Mouse (Mus musculus): ENCODE results near the gene Cpeb3. TPM values are rescaled to one million over a fixed set of nuclear protein-coding genes. Genes with fewer than 3 reads are reported as not detected.
"Not testable (repeated sequence)": the region's sequence is repeated elsewhere in the genome, so short reads cannot be mapped to it uniquely, and the experiment has no call there.

Cpeb3 gene
- polyA plus RNA-seq, 1 experiment: 2.2 TPM

DNA sequence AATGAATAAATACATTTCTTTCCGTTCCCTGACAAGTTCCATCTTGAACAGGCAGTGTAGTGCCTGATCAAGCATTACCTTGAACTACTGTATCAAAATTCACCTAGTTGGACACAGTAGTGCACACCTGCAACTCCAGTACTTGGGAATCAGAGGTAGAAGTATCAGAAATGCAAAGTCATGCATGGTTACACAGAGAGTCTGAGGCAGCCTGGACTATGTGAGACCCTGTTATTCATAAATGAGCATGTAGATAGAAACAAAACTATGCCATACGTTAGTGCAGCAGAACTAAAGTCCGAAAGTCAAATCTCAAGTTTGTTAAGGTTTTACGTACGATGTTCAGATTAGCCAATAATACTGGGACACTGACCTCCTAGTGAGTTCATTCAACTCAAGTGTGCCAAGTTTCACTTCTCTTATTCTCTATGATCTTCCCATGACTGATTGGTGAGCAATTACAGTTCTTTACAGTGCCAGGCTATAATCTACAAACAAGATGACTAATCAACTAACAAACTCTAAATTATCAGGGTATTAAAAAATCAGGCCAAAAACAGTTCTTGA, 51.5 kb downstream of the Cpeb3 start:
- TF ChIP-seq CTCF (IDR thresholded peaks at IDR 0.05; ENCODE audit: borderline replicate concordance, insufficient read depth, low read length): no peak
- no peak for TF ChIP-seq POLR2A (IDR thresholded peaks at IDR 0.05; ENCODE audit: low read depth, low read length)
- Histone ChIP-seq H3K4me3 (ENCODE audit: insufficient read depth, low read length) (no peak overlapping the region), H3K4me1 (ENCODE audit: control insufficient read depth, insufficient read depth, low read length) (no peaks in the 10 kb centered on the region), H3K27ac (ENCODE audit: insufficient read depth, low read length) (no peak overlapping the region)

DNA sequence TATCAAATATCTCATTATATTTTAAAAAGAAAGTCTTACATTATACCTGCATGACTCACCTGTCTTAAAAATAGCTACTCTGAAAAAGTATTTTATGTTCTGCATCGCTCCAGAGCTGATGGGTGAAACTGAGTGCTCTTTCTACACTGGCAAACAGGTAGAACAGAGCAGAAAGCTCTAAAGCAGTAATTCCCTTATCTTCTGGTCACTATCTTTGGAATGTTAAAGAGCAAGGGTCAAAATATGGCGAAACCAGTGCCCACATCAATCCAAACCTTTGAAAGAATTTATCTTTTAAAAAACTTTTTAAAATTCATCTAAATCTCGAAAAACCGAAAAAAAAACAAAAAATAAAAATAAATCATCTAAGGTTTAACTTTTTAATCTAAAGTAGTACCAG, 52.4 kb downstream of the Cpeb3 start:
- no peak overlapping the region for H3K27ac ChIP-seq (ENCODE audit: insufficient read depth, low read length)
- no peak for TF ChIP-seq CTCF (IDR thresholded peaks at IDR 0.05; ENCODE audit: borderline replicate concordance, insufficient read depth, low read length)
- TF ChIP-seq POLR2A (IDR thresholded peaks at IDR 0.05; ENCODE audit: low read depth, low read length): no peak
- H3K4me1 ChIP-seq (ENCODE audit: control insufficient read depth, insufficient read depth, low read length): no peaks in the 10 kb centered on the region

DNA sequence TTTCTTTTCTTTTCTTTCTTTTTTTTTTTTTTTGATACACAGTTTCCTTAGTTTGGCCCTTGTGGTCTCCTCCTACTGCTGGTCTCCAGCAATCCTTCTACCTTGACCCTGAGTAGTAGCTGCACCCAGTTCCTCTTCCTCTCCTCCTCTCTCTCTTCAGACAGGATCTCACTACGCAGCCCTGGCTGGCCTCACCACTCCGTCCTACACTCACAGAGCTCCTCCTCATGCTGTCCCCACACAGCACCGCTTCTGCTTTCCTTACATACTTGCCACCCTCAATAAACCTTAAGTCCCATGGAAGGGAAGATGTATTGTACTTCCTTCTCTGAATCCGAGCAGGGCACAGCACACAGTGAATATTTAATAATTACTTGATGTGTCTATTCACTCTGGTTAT, 61.3 kb downstream of the Cpeb3 start:
- TF ChIP-seq CTCF (IDR thresholded peaks at IDR 0.05; ENCODE audit: borderline replicate concordance, insufficient read depth, low read length) (no peak), POLR2A (IDR thresholded peaks at IDR 0.05; ENCODE audit: low read depth, low read length) (no peak)
- no peaks in the 10 kb centered on the region for H3K4me1 ChIP-seq (ENCODE audit: control insufficient read depth, insufficient read depth, low read length)
- H3K27ac ChIP-seq (ENCODE audit: insufficient read depth, low read length): no peak overlapping the region
- H3K4me3 ChIP-seq (ENCODE audit: insufficient read depth, low read length): no peak overlapping the region

More for the DNA sequence above, 52.4 kb downstream of the Cpeb3 start:
- H3K4me3 ChIP-seq (ENCODE audit: insufficient read depth, low read length): no peak overlapping the region

DNA sequence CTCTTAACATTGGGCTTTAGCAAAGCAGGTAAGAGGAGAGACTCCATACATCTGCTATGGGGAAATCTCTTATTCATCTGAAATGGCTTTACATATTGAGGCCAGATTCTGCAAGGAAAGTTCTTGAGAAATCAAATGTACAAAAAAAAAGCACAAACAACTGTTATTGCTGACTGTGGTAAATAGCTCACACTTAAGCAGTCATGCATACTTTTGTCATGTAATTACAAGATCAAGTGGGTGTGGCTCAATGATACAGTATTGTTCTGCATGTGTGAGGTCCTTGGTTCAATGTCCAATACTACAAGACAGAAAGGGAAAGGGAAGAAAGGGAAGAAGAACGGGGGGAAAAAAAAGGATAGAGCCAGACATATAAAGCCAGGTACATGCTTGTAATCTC, 62.6 kb downstream of the Cpeb3 start:
- TF ChIP-seq CTCF (IDR thresholded peaks at IDR 0.05; ENCODE audit: borderline replicate concordance, insufficient read depth, low read length) (no peak), POLR2A (IDR thresholded peaks at IDR 0.05; ENCODE audit: low read depth, low read length) (no peak)
- H3K27ac ChIP-seq (ENCODE audit: insufficient read depth, low read length): no peak overlapping the region
- no peaks in the 10 kb centered on the region for H3K4me1 ChIP-seq (ENCODE audit: control insufficient read depth, insufficient read depth, low read length)
- H3K4me3 ChIP-seq (ENCODE audit: insufficient read depth, low read length): no peak overlapping the region

DNA sequence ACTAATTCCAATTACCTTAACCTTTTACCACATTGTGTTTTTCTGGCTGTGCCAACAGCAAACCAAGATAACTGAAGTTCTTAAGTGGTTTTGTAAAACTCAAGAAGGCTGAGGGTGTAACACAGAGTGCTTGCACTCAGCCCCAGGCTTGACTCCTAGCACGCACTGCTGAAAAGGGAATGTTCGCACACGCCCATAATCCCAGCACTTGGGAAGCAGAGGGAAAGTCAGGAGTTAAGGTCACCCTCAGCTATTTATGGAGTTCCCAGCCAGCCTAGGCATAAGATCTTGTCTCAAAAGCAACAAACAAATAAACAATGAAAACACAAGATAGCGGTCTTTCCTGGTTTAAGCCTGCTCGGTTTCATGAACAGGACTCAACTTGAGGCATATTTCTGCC, 63.0 kb downstream of the Cpeb3 start:
- TF ChIP-seq POLR2A (IDR thresholded peaks at IDR 0.05; ENCODE audit: low read depth, low read length) (no peak), CTCF (IDR thresholded peaks at IDR 0.05; ENCODE audit: borderline replicate concordance, insufficient read depth, low read length) (no peak)

DNA sequence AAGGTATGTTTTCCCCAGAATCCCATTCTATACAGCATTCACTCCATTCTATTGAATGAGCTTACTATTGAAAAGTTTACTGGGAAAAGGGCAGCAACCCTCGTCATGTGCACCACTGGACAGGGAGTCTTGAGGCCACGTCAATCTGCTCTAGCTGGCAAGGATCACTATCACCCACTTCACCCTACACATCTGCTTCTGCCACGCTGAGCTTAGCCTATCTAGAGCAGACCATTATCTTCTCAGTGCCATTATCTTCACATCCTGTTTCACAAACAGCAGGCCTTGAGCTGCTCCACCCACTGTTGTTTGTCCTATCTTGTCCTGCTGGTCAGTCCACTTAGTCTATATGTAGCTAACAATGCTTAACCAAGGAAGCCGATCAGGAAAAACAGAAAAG, 66.8 kb downstream of the Cpeb3 start:
- TF ChIP-seq POLR2A (IDR thresholded peaks at IDR 0.05; ENCODE audit: low read depth, low read length): no peak
- no peak for TF ChIP-seq CTCF (IDR thresholded peaks at IDR 0.05; ENCODE audit: borderline replicate concordance, insufficient read depth, low read length)
- no peak overlapping the region for H3K27ac ChIP-seq (ENCODE audit: insufficient read depth, low read length)
- no peaks in the 10 kb centered on the region for H3K4me1 ChIP-seq (ENCODE audit: control insufficient read depth, insufficient read depth, low read length)
- H3K4me3 ChIP-seq (ENCODE audit: insufficient read depth, low read length): no peak overlapping the region

More for the DNA sequence above, 63.0 kb downstream of the Cpeb3 start:
- H3K4me1 ChIP-seq (ENCODE audit: control insufficient read depth, insufficient read depth, low read length): no peaks in the 10 kb centered on the region
- no peak overlapping the region for H3K27ac ChIP-seq (ENCODE audit: insufficient read depth, low read length)
- no peak overlapping the region for H3K4me3 ChIP-seq (ENCODE audit: insufficient read depth, low read length)

DNA sequence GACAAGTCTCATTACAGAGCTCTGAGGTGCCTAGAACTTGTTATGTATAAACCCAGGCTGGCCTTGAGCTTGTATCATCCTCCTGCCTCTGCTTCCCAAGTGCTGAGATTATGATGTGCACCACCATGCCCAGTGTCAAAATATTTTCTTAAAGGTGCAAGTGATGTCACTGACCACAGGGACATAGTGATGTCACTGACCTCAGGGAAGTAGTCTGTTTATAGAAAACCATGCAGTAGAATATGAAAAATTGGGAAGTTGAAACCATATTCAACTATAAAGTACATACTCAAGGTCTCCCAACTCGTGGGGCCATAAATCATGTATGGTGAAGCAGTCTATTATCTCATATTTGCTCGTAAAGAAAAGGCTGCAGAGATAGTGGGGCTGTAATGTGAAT, 71.3 kb downstream of the Cpeb3 start:
- Histone ChIP-seq H3K4me3 (ENCODE audit: insufficient read depth, low read length) (no peak overlapping the region), H3K4me1 (ENCODE audit: control insufficient read depth, insufficient read depth, low read length) (no peaks in the 10 kb centered on the region), H3K27ac (ENCODE audit: insufficient read depth, low read length) (no peak overlapping the region)
- no peak for TF ChIP-seq POLR2A (IDR thresholded peaks at IDR 0.05; ENCODE audit: low read depth, low read length)
- no peak for TF ChIP-seq CTCF (IDR thresholded peaks at IDR 0.05; ENCODE audit: borderline replicate concordance, insufficient read depth, low read length)

DNA sequence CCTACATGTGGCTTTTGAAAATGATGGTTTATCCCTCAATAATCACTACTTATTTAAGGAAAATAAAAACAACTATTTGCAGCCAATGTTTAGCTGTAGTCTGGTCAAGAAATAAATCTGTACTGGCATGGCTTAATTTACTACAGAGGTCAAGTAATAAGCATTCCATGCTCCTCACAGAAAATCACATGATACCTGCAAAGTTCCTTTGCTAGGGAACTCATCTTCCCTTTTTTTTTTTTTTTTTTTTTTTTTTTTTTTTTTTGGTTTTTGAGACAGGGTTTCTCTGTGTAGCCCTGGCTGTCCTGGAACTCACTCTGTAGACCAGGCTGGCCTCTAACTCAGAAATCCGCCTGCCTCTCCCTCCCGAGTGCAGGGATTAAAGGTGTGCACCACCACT, 72.9 kb downstream of the Cpeb3 start:
- H3K4me3 ChIP-seq (ENCODE audit: insufficient read depth, low read length); H3K27ac ChIP-seq (ENCODE audit: insufficient read depth, low read length); H3K4me1 ChIP-seq (ENCODE audit: control insufficient read depth, insufficient read depth, low read length): not testable (repeated sequence)

DNA sequence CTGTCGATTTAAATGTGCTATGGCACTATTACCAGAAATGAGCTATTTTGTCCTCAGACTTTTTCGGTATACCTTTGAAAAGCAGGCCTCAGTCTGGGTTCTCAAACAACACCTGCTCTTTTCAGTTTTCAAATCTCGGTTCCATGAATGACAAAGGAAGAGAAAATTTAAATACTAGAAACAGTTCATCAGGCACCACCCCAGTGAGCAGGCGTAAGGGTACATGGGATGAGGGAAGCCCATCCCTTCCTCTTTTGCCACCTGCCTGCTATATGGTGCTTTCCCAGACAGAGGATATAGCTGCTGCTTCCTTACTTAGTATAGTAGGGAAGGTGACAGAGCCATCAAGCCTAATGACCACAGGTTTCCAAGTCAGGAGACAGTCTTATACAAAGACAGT, 74.7 kb downstream of the Cpeb3 start:
- H3K27ac ChIP-seq (ENCODE audit: insufficient read depth, low read length): no peak overlapping the region
- H3K4me1 ChIP-seq (ENCODE audit: control insufficient read depth, insufficient read depth, low read length): no peaks in the 10 kb centered on the region
- no peak overlapping the region for H3K4me3 ChIP-seq (ENCODE audit: insufficient read depth, low read length)
- no peak for TF ChIP-seq POLR2A (IDR thresholded peaks at IDR 0.05; ENCODE audit: low read depth, low read length)
- TF ChIP-seq CTCF (IDR thresholded peaks at IDR 0.05; ENCODE audit: borderline replicate concordance, insufficient read depth, low read length): no peak

DNA sequence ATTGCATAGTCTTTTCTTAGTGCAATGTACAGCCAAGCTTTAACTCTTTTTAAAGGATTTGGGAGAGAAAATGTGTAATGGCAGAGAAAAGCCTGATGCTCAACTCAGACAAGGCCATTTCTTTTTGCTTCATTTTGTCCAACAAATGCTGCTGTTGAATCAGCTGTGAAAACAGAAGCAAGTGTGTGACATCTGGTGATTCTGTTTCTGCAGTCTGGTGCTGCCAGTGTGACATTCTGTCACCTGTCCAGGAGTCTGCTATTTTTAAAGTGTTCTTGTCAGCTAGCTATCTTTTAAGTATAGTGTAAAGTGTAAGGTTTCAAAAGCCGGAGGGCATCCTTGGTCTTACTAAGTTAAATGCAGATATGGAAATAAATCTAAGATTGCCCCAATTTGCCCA, 76.7 kb downstream of the Cpeb3 start:
- H3K27ac ChIP-seq (ENCODE audit: insufficient read depth, low read length): no peak overlapping the region
- H3K4me3 ChIP-seq (ENCODE audit: insufficient read depth, low read length): no peak overlapping the region
- no peaks in the 10 kb centered on the region for H3K4me1 ChIP-seq (ENCODE audit: control insufficient read depth, insufficient read depth, low read length)
- no peak for TF ChIP-seq CTCF (IDR thresholded peaks at IDR 0.05; ENCODE audit: borderline replicate concordance, insufficient read depth, low read length)
- no peak for TF ChIP-seq POLR2A (IDR thresholded peaks at IDR 0.05; ENCODE audit: low read depth, low read length)

DNA sequence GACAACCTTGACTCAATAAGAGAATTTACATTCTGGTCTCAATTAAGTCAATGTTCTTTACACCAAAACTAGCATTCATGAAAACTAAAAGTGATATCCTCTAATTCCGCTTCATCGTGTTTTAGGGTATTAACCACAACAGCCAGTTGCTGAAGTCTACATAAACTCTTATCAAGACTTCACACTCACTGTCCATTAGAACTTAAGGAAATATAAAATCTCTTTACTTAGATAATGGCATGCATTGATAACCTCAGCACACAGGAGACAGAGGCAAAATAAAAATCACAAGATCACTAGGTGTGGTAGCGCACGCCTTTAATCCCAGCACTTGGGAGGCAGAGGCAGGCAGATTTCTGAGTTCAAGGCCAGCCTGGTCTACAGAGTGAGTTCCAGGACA, 79.9 kb downstream of the Cpeb3 start:
- TF ChIP-seq CTCF (IDR thresholded peaks at IDR 0.05; ENCODE audit: borderline replicate concordance, insufficient read depth, low read length): no peak
- TF ChIP-seq POLR2A (IDR thresholded peaks at IDR 0.05; ENCODE audit: low read depth, low read length): no peak
- H3K27ac ChIP-seq (ENCODE audit: insufficient read depth, low read length): no peak overlapping the region

More for the DNA sequence above, 79.9 kb downstream of the Cpeb3 start:
- no peaks in the 10 kb centered on the region for H3K4me1 ChIP-seq (ENCODE audit: control insufficient read depth, insufficient read depth, low read length)
- H3K4me3 ChIP-seq (ENCODE audit: insufficient read depth, low read length): no peak overlapping the region
